ENCODE assay signal across 9 mouse cellular contexts in genomic region chr17:13758586-13758985, GRCm38 (mm10). TPM values are rescaled to one million over a fixed set of nuclear protein-coding genes. Genes with fewer than 3 reads are reported as not detected.
A peak's percentile ranks its signal among the peaks of the same experiment; 100 is the strongest.
DNase-seq lines count a peak whose midpoint lies in the region; ATAC-seq and TF ChIP-seq lines count a peak whose summit lies in the region.
"Had no signal": no experiment of that assay in that cellular context is flagged by ENCODE, and none has a peak within 500 bp of the region (broad histone marks: within the 10 kb centered on the region; RNA-seq: fewer than 3 reads in every experiment).

No protein-coding gene starts in this region.

- H3K4me2 ChIP-seq in liver, embryonic 11.5 days, result peak overlapping the region; percentile 82; the same call in 1 of the 2 replicates
- H3K4me2 ChIP-seq in forebrain, embryonic 12.5 days, result peak overlapping the region; percentile 62
- H3K4me2 ChIP-seq in hindbrain, postnatal 0 days (ENCODE audit: low read depth, low read length), result peak overlapping the region; percentile 87
- peak overlapping the region; percentile 75 for H3K4me2 ChIP-seq in neural tube, embryonic 14.5 days (ENCODE audit: low read depth, low read length)

- H3K36me3 ChIP-seq in liver, embryonic 11.5 days (ENCODE audit: control insufficient read depth, insufficient read depth, low read length), result no peaks in the 10 kb centered on the region
- no peaks in the 10 kb centered on the region for H3K36me3 ChIP-seq in forebrain, embryonic 12.5 days (replicated peaks)
- H3K36me3 ChIP-seq in hindbrain, postnatal 0 days (ENCODE audit: insufficient read depth, low read length), result no peaks in the 10 kb centered on the region
- no peaks in the 10 kb centered on the region for H3K36me3 ChIP-seq in neural tube, embryonic 14.5 days (ENCODE audit: control insufficient read depth, insufficient read depth, low read length)

- intact Hi-C loops in left cerebral cortex, postnatal 36 days (cut with DNase I), result loop anchor here (5.0 kb wide), 1 partner anchor 76 kb away; no protein-coding TSS in a partner anchor

- H3K4me3 ChIP-seq in liver, embryonic 11.5 days (ENCODE audit: low read depth, low read length), result no peak overlapping the region
- peak overlapping the region; percentile 97 for H3K4me3 ChIP-seq in forebrain, embryonic 12.5 days (replicated peaks)
- H3K4me3 ChIP-seq in hindbrain, postnatal 0 days (ENCODE audit: low read length), result peak overlapping the region; percentile 95
- H3K4me3 ChIP-seq in neural tube, embryonic 14.5 days (ENCODE audit: low read depth, low read length), result peak overlapping the region; percentile 96

- no peak overlapping the region for H3K27ac ChIP-seq in liver, embryonic 11.5 days (ENCODE audit: low read depth, low read length)
- peak overlapping the region; percentile 98 for H3K27ac ChIP-seq in forebrain, embryonic 12.5 days
- H3K27ac ChIP-seq in hindbrain, postnatal 0 days, result peak overlapping the region; percentile 98
- peak overlapping the region; percentile 98 for H3K27ac ChIP-seq in neural tube, embryonic 14.5 days (ENCODE audit: low read depth, low read length)

- H3K27me3 ChIP-seq in liver, embryonic 11.5 days (replicated peaks; ENCODE audit: control insufficient read depth, insufficient read depth, low read length), result peaks cover 40% of the 10 kb centered on the region
- no peaks in the 10 kb centered on the region for H3K27me3 ChIP-seq in forebrain, embryonic 12.5 days
- no peaks in the 10 kb centered on the region for H3K27me3 ChIP-seq in hindbrain, postnatal 0 days (ENCODE audit: insufficient read depth, low read length)
- no peaks in the 10 kb centered on the region; the same call in 1 of the 2 replicates for H3K27me3 ChIP-seq in neural tube, embryonic 14.5 days (ENCODE audit: control insufficient read depth, insufficient read depth, low read length)

- no peak for DNase-seq in liver, embryonic 11.5 days (ENCODE audit: low spot score)
- DNase-seq in liver, result no peak
- no peak for DNase-seq in hindbrain, postnatal 0 days (ENCODE audit: low spot score)
- DNase-seq in left cerebral cortex, postnatal 36 days (ENCODE audit: low spot score in 2 of 2), result no peak
- no peak for DNase-seq in embryo, embryonic 10 days (ENCODE audit: low spot score)
- DNase-seq: gastrocnemius, postnatal 25 days had no signal

- H3K9me3 ChIP-seq in liver, embryonic 11.5 days (ENCODE audit: control insufficient read depth, low read length), result no peaks in the 10 kb centered on the region
- no peaks in the 10 kb centered on the region for H3K9me3 ChIP-seq in forebrain, embryonic 12.5 days
- H3K9me3 ChIP-seq in hindbrain, postnatal 0 days (ENCODE audit: low read length), result no peaks in the 10 kb centered on the region
- H3K9me3 ChIP-seq in neural tube, embryonic 14.5 days (ENCODE audit: control insufficient read depth, low read length), result no peaks in the 10 kb centered on the region

- WGBS in liver, embryonic 11.5 days, result 81% methylated on average over 7 of the region's 7 CpGs
- WGBS in forebrain, embryonic 12.5 days, result 17% methylated on average over 7 of the region's 7 CpGs
- 54% methylated on average over 7 of the region's 7 CpGs for WGBS in hindbrain, postnatal 0 days
- WGBS in neural tube, embryonic 14.5 days, result 54% methylated on average over 7 of the region's 7 CpGs

- H3K9ac ChIP-seq in liver, embryonic 11.5 days (ENCODE audit: low read depth, low read length), result no peak overlapping the region
- peak overlapping the region; percentile 85 for H3K9ac ChIP-seq in forebrain, embryonic 12.5 days
- peak overlapping the region; percentile 97 for H3K9ac ChIP-seq in hindbrain, postnatal 0 days (replicated peaks; ENCODE audit: low read length)
- H3K9ac ChIP-seq in neural tube, embryonic 14.5 days (replicated peaks; ENCODE audit: low read depth, low read length), result peak overlapping the region; percentile 97

- H3K4me1 ChIP-seq in liver, embryonic 11.5 days (replicated peaks; ENCODE audit: control insufficient read depth, insufficient read depth, low read length), result no peaks in the 10 kb centered on the region
- H3K4me1 ChIP-seq in forebrain, embryonic 12.5 days, result peaks cover 34% of the 10 kb centered on the region
- no peaks in the 10 kb centered on the region for H3K4me1 ChIP-seq in hindbrain, postnatal 0 days (ENCODE audit: insufficient read depth, low read length)
- H3K4me1 ChIP-seq in neural tube, embryonic 14.5 days (ENCODE audit: control insufficient read depth, insufficient read depth, low read length), result peaks cover 12% of the 10 kb centered on the region; the same call in 1 of the 2 replicates

- no peak for ATAC-seq in liver, embryonic 11.5 days (replicated peaks; ENCODE audit: low FRiP score)
- no peak for ATAC-seq in forebrain, embryonic 12.5 days (ENCODE audit: low FRiP score)
- no peak for ATAC-seq in hindbrain, postnatal 0 days
- no peak for ATAC-seq in neural tube, embryonic 14.5 days (ENCODE audit: low read depth)
- ATAC-seq in frontal cortex, adult (ENCODE audit: low TSS enrichment), result no peak

- TF ChIP-seq CTCF in hindbrain, postnatal 0 days (IDR thresholded peaks at IDR 0.05; ENCODE audit: low read depth), result no peak

RNA-seq across cellular contexts. Expression of gene Afdn, which starts 1.8 kb away (rescaled TPM):
- polyA plus RNA-seq in liver, embryonic 11.5 days (2014; fragmentation: Nextera tagmentation; extraction: Ambion mirVana), result 34.3 and 34.6 TPM in 2 replicates
- polyA plus RNA-seq in forebrain, embryonic 12.5 days (2016; fragmentation: Nextera tagmentation; extraction: Ambion mirVana), result 163 and 182 TPM in 2 replicates
- total RNA-seq in hindbrain, postnatal 0 days (2014; rRNA removed), result 78.9 and 84.2 TPM in 2 replicates
- 127 and 130 TPM in 2 replicates for polyA plus RNA-seq in hindbrain, postnatal 0 days (2015; fragmentation: Nextera tagmentation; extraction: Ambion mirVana)
- polyA plus RNA-seq in neural tube, embryonic 14.5 days (2014; fragmentation: Nextera tagmentation; extraction: Ambion mirVana), result 130 and 139 TPM in 2 replicates
- total RNA-seq in left cerebral cortex, postnatal 36 days (2021), result 100 to 1,000 TPM; 105 to 138 TPM

RNA-seq across cellular contexts. Expression of gene Tcte2, which starts 3.0 kb away (rescaled TPM):
- 1.2 and 1.4 TPM in 2 replicates for polyA plus RNA-seq in liver, embryonic 11.5 days (2014; fragmentation: Nextera tagmentation; extraction: Ambion mirVana)
- polyA plus RNA-seq in forebrain, embryonic 12.5 days (2016; fragmentation: Nextera tagmentation; extraction: Ambion mirVana), result 14.9 and 15.2 TPM in 2 replicates
- 18.7 and 21.3 TPM in 2 replicates for total RNA-seq in hindbrain, postnatal 0 days (2014; rRNA removed)
- polyA plus RNA-seq in hindbrain, postnatal 0 days (2015; fragmentation: Nextera tagmentation; extraction: Ambion mirVana), result 9.8 and 11.1 TPM in 2 replicates
- 18.8 and 31.1 TPM in 2 replicates for polyA plus RNA-seq in neural tube, embryonic 14.5 days (2014; fragmentation: Nextera tagmentation; extraction: Ambion mirVana)
- 10 to 100 TPM; 17.8 to 21.6 TPM for total RNA-seq in left cerebral cortex, postnatal 36 days (2021)
